Mouse (Mus musculus) splenic B cell, adult 2 months (primary cell): ENCODE measurements around the gene Cks2.
A peak's percentile ranks its signal among the peaks of the same experiment; 100 is the strongest.
"Not testable (repeated sequence)": the region's sequence is repeated elsewhere in the genome, so short reads cannot be mapped to it uniquely, and the experiment has no call there.

Experiments used
- DNase-seq: peaks from one replicate; pipeline ENCODE4 v3.0.0-alpha.2; 2011; ENCODE audit warnings: low read depth, low spot score
- H3K27me3 ChIP-seq: 2 replicates; pipeline ENCODE4 v1.6.1; 2012; ENCODE audit warnings: mild to moderate bottlenecking, low read length, moderate library complexity, mixed read lengths; ENCODE audit not compliant: control insufficient read depth, poor library complexity, insufficient read depth, severe bottlenecking
- H3K36me3 ChIP-seq: 2 replicates; pipeline ENCODE4 v1.6.1; 2012; ENCODE audit warnings: mild to moderate bottlenecking, low read length, moderate library complexity, mixed read lengths; ENCODE audit not compliant: control insufficient read depth, poor library complexity, insufficient read depth, severe bottlenecking

Cks2 gene

DNA sequence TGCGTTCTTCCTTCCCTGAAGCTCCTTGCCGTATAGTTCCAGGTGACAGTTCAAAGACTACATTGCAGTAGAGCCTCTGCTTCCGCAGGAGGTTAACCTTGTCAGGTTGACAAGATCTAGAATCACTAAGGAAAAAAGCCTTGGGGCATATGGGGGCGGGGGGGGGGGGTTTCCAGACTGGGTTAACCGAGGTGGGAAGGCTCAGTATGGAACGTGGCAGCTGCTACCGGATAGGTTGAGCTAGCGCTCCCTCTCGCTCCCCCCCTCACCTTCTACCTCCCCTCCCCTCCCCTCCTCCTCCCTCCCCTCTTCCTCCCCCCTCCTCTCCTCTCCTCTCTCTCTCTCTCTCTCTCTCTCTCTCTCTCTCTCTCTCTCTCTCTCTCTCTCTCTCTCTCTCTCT lies 26.4 kb upstream of the Cks2 start:
- Histone ChIP-seq H3K36me3 (0 out of 2 replicates have a peak, but pooled peaks cover 2% of the 10 kb centered on the region), H3K27me3 (no peaks in the 10 kb centered on the region; the same call in 1 of the 2 replicates)
- no peak for DNase-seq

DNA sequence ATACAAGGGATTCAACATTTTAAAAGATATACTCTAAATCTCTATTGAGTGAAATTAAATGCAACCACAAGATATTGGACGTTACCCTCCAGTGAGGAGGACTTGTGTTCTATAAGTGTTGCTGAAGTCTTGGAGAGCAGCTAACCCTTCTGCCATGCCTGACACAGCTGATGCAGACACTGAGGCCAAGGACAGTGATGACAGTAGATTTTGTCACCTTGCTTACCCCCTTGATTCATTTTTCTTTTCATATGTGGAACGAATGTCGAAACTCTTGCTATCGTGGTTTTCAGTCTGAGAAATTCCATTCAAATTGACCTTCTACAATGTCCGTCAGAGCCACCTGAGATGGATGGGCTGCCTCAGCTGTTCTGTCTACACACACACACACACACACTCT lies 22.4 kb upstream of the Cks2 start:
- 0 out of 2 replicates have a peak, but pooled peaks cover 2% of the 10 kb centered on the region for H3K36me3 ChIP-seq
- H3K27me3 ChIP-seq = no peaks in the 10 kb centered on the region; the same call in 1 of the 2 replicates
- DNase-seq = no peak

DNA sequence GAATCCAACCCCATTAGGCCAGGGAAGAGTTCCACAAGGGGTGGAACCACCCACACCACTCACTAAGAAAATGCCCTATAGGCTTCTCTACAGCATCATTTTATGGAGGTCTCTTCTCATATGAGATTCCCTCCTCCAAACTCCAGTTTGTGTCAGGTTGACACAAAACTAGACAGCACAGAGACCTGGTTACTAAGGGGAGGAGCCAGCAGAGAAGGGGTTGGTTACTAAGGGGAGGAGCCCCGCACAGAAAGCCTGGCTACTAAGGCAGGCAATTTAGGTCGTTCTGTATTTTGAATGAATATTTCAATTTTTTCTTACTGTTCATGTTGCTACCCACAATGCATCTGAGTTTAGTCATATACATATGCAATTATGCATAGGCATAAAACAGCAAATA lies 21.4 kb upstream of the Cks2 start:
- Histone ChIP-seq H3K27me3 (no peaks in the 10 kb centered on the region), H3K36me3 (no peaks in the 10 kb centered on the region)
- DNase-seq = no peak

DNA sequence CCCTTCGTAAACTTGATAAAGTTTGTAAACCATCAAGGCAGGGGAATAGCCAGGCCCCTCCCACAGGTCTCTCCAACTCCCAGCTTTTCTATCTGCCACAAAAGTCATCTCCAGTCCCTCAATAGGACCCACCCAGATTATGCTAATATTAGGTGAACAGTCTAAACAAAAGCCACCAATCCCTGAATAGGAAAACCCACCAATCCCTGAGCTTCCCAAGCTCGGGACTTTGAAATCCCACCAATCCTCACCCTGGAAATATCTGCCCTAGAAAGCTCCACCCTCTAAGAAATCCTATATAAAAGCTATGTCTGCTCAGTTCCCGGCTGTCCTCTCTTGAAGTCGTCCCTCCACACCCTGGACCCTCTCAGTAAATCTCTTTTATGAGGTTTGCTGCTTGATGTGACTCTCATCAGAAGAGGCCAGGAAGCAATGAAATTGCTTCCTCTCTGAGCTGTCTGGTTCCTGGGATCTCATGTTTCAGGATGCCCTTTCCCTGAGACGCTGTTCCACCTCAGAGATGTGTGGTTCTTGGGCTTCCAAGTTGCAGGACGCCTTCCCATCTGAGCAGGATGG lies 16.7 kb upstream of the Cks2 start:
- DNase-seq = no peak
- H3K27me3 ChIP-seq = no peaks in the 10 kb centered on the region
- no peaks in the 10 kb centered on the region for H3K36me3 ChIP-seq

DNA sequence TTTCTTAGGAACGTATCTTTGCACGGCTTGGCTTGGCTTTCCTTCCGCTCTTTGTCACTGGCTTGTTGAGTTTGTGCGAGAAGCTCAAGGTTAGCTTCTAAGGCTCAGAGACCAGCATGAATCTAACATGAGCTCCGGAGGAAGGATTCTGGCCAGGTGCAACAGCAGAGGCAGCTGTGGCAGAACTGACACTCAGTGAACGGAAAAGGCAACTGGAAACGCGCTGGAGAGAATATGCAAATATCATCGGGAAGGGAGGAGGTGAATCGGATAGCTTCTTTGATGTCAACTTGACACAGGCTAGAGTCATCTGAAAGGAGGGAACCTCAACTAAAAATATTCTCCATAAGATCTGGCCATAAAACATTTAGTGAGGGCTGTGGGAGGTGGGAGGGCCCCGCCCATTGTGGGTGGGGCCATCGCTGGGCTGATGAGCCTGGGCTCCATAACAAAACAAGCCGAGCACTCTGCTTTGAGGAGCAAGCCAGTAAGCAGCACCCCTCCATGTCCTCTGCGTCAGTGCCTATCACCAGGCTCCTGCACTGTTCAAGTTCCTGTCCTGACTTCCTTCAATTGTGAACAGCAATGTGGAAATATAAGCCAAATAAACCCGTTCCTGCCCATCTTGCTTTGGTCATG lies 13.6 kb upstream of the Cks2 start:
- Histone ChIP-seq H3K27me3 (no peaks in the 10 kb centered on the region), H3K36me3 (no peaks in the 10 kb centered on the region)
- DNase-seq = no peak

DNA sequence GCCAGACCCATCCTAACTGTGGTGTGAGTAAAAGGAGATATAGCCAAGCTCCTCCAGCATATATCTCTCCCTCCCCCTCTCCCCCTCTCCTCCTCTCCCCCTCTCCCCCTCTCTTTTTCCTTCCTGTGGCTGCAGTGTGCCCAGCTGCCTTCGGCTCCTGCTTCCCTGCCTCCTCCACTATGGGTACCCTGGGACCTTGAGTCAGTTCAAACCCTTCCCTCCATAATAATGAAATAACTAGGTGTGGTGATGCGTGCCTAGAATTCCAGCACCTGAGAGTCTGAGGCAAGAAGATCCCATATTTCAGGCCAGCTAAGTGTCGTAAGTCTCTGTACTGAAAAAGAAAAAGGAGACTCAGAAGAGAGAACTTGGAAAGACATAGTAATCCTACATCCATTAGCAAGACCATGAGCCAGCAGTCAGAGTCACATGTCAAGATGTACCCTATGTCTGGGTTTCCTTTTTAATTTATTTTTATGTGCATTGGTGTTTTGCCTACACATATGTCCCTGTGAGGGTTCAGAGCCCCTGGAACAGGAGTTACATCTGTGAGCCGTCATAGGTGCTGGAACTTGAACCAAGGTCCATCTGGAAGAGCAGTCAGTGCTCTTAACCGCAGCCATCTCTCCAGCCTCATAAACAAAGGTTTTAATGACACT lies 12.3 kb upstream of the Cks2 start:
- H3K36me3 ChIP-seq = no peaks in the 10 kb centered on the region
- no peaks in the 10 kb centered on the region for H3K27me3 ChIP-seq
- DNase-seq = no peak

DNA sequence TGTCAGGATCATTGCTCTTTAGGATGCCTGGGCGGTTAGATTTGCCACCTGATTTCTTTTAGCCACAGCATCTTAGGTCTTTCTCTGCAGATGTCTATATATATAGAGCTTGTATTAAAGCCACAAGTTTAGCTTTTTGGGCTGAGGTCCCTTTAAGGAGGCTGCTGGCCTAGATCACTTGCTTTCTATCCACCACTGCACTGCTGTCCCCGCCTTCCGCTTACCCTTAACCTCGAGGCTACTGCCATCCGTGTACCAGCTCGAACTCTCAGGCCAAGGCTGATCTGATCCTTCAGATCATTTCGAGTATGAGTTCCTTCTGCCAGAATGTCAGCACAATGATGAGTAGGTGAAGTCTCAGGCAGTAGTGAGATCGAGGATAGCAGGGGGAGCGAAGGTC lies 9.6 kb upstream of the Cks2 start:
- not testable (repeated sequence) for DNase-seq, H3K36me3 ChIP-seq, H3K27me3 ChIP-seq

DNA sequence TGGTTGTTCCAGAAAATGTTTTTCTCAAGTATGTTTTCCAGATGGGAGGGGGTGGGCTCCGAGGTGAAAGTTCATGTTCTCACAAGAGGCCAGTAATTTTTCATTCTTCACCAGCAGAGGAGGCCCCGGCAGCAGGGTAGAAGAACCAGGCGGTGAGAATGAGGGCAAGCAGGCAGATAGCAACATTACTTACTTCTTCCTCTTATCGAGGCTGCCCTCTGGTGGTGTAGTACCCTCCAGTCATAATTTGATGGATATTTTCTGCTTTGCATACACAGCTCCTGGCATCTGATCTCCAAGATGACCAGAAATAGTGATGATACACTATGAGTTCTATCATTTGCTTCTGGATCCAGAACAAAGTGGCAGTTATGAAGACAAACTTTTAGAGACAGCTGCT lies 6.1 kb upstream of the Cks2 start:
- peak; percentile 55 for DNase-seq
- Histone ChIP-seq H3K27me3 (no peaks in the 10 kb centered on the region), H3K36me3 (no peaks in the 10 kb centered on the region)

DNA sequence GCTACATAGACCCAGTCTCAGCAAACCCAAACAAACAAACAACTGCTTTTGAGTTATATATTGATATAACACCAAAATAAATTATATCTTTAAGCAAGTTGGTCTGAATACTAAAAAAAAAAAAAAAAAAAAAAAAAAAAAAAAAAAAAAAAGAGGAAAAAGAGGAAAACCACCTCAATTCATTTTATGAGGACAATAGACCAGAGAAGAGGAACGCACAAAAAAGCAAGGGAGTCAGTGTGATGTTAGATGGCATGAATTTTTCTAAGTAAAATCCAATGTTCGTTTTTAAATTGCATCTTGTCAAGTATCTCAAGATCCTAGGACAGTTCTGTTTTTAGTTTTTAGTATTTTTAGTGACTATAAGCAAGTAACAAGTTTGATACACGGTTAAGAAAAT lies 3.6 kb upstream of the Cks2 start:
- H3K27me3 ChIP-seq = no peaks in the 10 kb centered on the region
- DNase-seq = no peak

DNA sequence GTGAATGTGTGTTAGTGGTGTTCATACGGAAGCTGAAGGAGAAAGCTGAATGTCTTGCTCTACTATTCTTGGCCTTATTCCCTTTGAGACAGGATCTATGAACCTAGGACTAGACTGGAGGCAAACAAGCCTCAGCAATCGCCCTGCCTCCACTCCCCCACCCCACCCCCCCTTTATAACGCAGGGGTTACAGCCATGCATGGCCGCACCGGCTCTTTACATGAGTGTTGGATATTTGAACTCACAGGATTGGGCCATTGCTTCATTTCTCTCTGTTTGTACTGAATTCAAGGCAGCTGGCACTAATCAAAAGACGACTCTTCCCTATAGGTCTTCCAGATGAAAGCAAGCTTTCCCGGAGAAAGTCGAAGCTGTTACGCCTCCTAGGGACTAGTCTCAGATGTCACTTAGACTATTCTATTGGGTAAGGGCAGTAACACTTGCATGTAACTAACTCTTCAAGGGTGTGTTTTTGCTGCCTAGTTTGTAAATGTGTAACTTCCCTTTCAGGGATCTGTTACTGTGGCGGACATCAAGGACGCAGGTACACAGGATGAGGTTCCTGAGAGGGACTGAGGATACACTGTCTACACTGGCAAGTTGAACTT lies 2.8 kb upstream of the Cks2 start:
- Histone ChIP-seq H3K27me3 (no peaks in the 10 kb centered on the region), H3K36me3 (no peaks in the 10 kb centered on the region)
- DNase-seq = no peak

More for the DNA sequence above, 3.6 kb upstream of the Cks2 start:
- no peaks in the 10 kb centered on the region for H3K36me3 ChIP-seq

DNA sequence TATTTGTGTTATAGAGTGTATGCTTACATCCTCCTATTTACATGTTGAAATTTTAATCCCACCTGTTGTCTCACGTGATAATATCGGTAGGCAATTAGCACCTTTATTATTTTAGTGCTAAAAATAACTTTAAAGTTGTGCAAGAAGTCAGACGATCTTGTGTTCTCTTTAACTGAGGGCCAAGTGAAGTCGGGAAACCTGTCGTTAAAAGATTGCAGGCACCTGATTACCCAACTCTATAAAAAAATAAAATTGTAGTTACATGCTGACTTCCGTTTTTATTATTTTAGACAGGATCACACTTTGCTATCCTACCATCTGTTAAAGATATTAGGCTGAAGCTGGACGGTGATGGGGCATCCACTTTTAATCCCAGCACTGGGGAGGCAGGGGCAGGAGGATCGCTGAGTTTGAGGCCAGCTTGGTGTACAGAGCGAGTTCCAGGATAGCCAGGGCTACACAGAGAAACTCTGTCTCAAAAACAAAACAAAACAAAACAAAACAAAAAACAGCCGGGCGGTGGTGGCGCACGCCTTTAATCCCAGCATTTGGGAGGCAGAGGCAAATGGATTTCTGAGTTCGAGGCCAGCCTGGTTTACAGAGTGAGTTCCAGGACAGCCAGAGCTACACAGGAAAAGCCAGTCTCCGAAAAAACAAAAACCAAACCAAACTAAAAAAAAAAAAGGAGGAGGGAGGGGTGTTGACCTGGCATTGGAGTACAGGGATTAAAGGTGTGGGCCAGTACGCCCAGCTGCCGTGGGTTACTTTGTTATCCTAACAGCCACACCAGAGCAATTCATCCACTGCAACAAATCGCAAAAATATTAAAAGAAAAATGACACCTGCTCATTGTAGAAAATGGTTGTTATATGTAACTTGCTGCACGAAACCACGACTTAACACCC lies 856 bp upstream of the Cks2 start:
- no peak for DNase-seq
- Histone ChIP-seq H3K36me3 (no peaks in the 10 kb centered on the region), H3K27me3 (no peaks in the 10 kb centered on the region)

DNA sequence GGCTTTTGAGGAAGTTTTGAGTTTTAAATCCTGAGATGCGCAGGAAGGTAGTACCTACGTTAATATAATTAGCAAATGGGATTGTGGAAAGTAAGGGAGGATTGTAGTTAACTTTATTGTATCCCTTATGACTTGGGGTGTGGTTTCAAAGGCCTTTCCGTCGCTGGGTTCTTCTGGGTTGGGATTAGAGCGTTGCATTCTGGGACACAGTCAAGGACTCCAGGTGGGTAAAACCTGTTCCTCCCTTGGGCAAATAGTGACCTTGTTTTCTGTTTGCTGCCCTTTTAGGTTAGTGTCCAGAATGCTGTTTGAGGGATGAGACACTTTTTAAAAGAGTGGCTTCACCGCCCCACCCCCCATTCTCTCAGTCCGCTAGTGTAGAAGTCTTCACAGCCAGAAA lies 840 bp downstream of the Cks2 start:
- Histone ChIP-seq H3K27me3 (no peaks in the 10 kb centered on the region), H3K36me3 (no peaks in the 10 kb centered on the region)
- DNase-seq = no peak

DNA sequence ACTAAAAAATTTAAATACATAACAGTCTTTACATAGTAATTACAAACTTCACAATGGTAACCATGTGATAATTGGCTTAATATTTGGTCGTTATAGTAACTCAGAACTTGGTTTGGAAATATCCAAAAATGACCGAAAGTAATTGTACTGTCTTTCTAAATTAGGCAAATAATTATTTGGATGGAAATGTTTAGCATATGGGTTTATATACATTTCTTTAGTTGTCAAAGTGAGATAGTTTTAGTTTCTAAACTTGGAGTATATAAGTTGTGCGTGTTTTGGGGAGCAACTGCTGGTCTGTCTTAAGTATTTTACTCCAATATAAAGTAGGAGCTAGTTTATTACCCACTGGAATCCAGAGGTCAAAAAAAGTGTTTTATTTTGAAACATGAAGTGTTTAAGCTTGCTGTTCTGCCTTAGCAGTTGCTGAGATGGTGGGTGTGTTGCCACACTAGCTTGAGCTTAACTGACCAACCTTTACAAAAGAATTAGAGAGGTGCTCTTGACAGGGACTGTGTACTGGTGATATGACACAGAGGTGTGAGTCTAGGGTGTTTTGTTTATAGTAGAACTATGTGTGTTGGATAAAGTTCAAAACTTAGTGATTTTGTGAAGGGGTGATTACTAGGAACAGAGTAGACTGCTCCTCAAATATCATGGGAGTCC lies 1.5 kb downstream of the Cks2 start:
- H3K27me3 ChIP-seq = no peaks in the 10 kb centered on the region
- DNase-seq = no peak
- no peaks in the 10 kb centered on the region for H3K36me3 ChIP-seq

DNA sequence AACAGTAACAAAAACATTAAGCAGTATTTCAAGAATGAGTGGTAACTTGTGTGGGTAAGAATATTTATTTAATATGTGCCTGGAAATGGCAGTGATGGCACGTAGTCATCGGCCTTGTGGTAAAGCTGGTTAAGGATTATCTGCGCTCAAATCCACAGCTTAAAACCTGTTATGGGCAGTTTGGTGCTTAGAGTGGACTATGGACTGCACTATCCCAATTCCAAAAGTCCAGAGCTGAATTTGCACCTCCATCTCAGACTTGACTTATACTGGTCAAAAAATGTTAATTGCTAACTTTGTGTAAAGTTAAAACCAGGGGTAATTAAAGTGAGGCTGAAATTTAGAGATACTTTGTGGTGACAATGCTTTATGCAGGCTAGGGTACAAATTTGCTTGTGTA lies 2.7 kb downstream of the Cks2 start:
- H3K36me3 ChIP-seq = no peaks in the 10 kb centered on the region
- no peak for DNase-seq

More for the DNA sequence above, 2.7 kb downstream of the Cks2 start:
- no peaks in the 10 kb centered on the region for H3K27me3 ChIP-seq
